Mouse (Mus musculus) neural tube, embryonic 12.5 days (tissue): ENCODE measurements around the gene Bmp6. TPM values are rescaled to one million over a fixed set of nuclear protein-coding genes. Genes with fewer than 3 reads are reported as not detected.

ENCODE experiments used
- ATAC-seq: fragments of 200-750 bp; cut with Nextera tagmentation; 2 replicates; pipeline ENCODE4 v1.8.0; 2017; ENCODE audit warnings: low read depth, mild to moderate bottlenecking, moderate TSS enrichment, moderate library complexity; ENCODE audit not compliant: low FRiP score
- H3K27ac ChIP-seq: fragments of 300-500 bp; sonication (generic); 2 replicates; pipeline ENCODE4 v1.5.1; 2016
- H3K27me3 ChIP-seq: fragments of 300-500 bp; sonication (generic); replicated peaks from 2 replicates; pipeline ENCODE4 v1.6.1; 2016; ENCODE audit warnings: mild to moderate bottlenecking
- H3K36me3 ChIP-seq: fragments of 300-500 bp; sonication (generic); 2 replicates; pipeline ENCODE4 v1.6.1; 2016; ENCODE audit warnings: mild to moderate bottlenecking
- H3K4me1 ChIP-seq: fragments of 300-500 bp; sonication (generic); 2 replicates; pipeline ENCODE4 v1.6.1; 2016
- H3K4me2 ChIP-seq: fragments of 300-500 bp; sonication (generic); replicated peaks from 2 replicates; pipeline ENCODE4 v1.6.1; 2016; ENCODE audit warnings: mild to moderate bottlenecking
- H3K4me3 ChIP-seq: fragments of 300-500 bp; sonication (generic); 2 replicates; pipeline ENCODE4 v1.5.1; 2016
- H3K9ac ChIP-seq: fragments of 300-500 bp; sonication (generic); 2 replicates; pipeline ENCODE4 v1.6.1; 2016; ENCODE audit warnings: mild to moderate bottlenecking
- H3K9me3 ChIP-seq: fragments of 300-500 bp; sonication (generic); 2 replicates; pipeline ENCODE4 v1.6.1; 2016; ENCODE audit warnings: mild to moderate bottlenecking
- WGBS: fragments of 180-500 bp; shearing (Covaris S2); methylation state at CpG from one replicate; pipeline ENCODE4 v1.1.7; 2016; 5-methylcytosine and 5-hydroxymethylcytosine counted together
- polyA plus RNA-seq: library from polyadenylated mRNA; unstranded; fragments of >200 nt; fragmentation: Nextera tagmentation; extraction: Ambion mirVana; gene quantifications from 2 replicates; pipeline ENCODE4 v1.2.1, GENCODE M21; 2016

The Bmp6 gene
- polyA plus RNA-seq, 1 experiment from 2014 or later: 2.6 TPM

DNA sequence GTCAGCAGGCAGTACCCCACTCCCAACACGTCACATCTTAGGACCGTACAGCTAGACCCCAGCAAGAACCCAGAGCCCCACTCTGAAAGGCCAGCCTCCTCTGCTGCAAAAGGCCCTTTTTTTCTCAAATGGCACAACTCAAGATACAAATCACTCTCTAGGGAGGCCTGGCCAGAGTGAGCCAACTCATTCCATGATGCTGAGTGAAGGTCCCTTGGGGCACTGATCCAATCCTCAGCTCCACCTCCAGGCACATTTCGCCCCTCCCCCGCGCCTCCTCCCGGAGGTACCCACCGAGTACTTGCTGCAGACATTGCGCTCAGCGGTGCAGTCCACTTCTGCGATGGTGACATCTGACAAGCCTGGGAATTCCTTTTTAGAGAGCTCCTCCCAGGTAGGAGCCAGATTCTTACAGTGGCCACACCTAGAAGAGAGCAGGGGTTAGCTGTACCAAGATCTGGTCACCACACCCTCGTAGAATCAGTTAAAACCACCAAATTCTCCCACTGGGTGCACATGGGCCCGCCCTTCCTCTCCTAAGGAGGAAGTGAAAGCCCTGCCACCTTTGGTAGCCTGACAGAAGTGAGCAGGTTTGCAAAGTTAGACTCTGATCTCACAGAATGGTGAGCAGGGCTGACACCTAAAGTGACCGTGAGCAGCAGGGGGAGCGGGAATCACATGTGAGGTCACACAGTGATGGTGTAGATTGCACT is 158.4 kb downstream of the Bmp6 start:
- no peak overlapping the region for H3K9ac ChIP-seq
- H3K9me3 ChIP-seq: no peaks in the 10 kb centered on the region
- ATAC-seq: no peak
- H3K27me3 ChIP-seq: no peaks in the 10 kb centered on the region
- H3K27ac ChIP-seq: no peak overlapping the region
- 92% methylated on average over 14 of the region's 14 CpGs for WGBS
- H3K4me3 ChIP-seq: no peak overlapping the region
- peaks cover 78% of the 10 kb centered on the region for H3K36me3 ChIP-seq
- H3K4me2 ChIP-seq: no peak overlapping the region
- H3K4me1 ChIP-seq: no peaks in the 10 kb centered on the region

DNA sequence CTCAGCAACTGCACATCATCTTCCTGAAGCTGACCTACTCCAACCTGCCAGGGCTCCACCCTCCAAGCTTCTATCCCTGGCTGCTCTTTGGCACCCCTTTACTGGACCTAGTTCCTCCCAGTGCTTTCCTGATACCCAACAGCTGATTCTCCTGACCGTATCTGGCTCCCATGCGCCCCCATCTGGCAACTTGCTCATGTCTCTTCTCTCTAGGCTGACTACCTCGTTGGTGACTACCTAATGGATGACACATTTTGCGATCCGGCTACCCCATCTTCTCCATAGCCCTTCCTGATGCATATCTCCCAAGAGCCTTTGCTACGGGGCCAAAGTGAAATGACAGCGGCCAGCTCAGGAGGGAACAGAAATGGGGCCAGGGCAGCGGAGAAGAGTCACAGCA is 161.4 kb downstream of the Bmp6 start:
- no peak overlapping the region for H3K4me3 ChIP-seq
- no peak for ATAC-seq
- no peaks in the 10 kb centered on the region for H3K9me3 ChIP-seq
- no peaks in the 10 kb centered on the region for H3K4me1 ChIP-seq
- WGBS: 84% methylated on average over 8 of the region's 8 CpGs
- H3K9ac ChIP-seq: no peak overlapping the region
- H3K27me3 ChIP-seq: no peaks in the 10 kb centered on the region
- peaks cover 67% of the 10 kb centered on the region for H3K36me3 ChIP-seq
- no peak overlapping the region for H3K27ac ChIP-seq
- H3K4me2 ChIP-seq: no peak overlapping the region

DNA sequence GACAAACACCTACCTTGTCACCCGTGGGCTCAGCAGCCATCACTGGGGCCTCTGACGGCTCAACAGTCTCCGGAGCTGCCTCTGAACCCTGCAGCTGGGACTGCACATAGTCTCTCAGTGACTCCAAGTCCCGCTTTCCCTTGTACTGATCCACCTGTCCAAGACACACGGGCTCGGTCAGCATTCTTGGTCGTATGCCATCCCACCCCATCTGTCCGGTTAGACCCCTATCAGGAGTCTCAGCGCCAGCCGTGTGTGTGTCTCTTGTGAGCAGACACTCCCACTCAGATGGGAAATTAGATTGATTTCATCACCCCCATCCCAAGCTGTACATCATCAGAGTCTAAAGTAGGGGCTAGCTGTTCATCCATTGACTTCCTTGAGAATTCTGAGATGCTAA is 162.0 kb downstream of the Bmp6 start:
- peaks cover 63% of the 10 kb centered on the region for H3K36me3 ChIP-seq
- H3K9me3 ChIP-seq: no peaks in the 10 kb centered on the region
- no peak overlapping the region for H3K9ac ChIP-seq
- no peak overlapping the region for H3K4me2 ChIP-seq
- H3K27ac ChIP-seq: no peak overlapping the region
- H3K27me3 ChIP-seq: no peaks in the 10 kb centered on the region
- ATAC-seq: no peak
- 95% methylated on average over 10 of the region's 10 CpGs for WGBS
- no peak overlapping the region for H3K4me3 ChIP-seq
- no peaks in the 10 kb centered on the region for H3K4me1 ChIP-seq

DNA sequence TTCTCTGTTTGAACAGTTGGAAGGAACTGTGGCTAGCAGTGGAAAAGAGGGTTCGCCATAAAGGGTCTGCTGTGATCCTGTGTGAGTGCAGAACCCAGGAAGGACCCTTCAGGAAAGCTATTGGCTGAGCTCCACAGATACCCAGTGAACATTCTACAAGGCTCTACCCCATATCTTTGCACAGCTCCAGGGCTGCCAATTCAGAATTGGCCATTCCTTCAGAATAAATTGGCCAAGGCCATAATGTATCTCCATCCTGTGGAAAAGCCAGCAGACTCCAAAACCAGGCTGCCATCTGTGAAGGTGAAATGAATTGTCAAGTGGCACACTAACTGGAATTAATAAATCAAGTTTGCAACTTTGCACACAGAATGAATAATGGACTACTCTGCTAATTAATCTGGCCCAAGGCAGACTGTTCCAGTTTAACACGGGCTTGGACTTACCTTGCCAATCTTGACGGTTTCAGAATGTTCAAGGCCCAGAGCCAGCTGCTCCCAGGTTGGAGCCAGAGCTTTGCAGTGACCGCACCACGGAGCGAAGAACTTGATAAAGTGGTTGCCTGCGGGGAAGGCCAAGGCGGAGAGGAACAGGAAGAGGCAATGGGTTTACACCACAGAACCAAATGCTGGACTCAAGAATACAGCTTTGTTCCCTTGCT is 164.9 kb downstream of the Bmp6 start:
- no peaks in the 10 kb centered on the region for H3K4me1 ChIP-seq
- WGBS: 90% methylated on average over 8 of the region's 8 CpGs
- H3K9me3 ChIP-seq: no peaks in the 10 kb centered on the region
- no peak for ATAC-seq
- H3K27me3 ChIP-seq: no peaks in the 10 kb centered on the region
- H3K4me3 ChIP-seq: no peak overlapping the region
- no peak overlapping the region for H3K4me2 ChIP-seq
- peaks cover 52% of the 10 kb centered on the region for H3K36me3 ChIP-seq
- H3K27ac ChIP-seq: no peak overlapping the region
- no peak overlapping the region for H3K9ac ChIP-seq

DNA sequence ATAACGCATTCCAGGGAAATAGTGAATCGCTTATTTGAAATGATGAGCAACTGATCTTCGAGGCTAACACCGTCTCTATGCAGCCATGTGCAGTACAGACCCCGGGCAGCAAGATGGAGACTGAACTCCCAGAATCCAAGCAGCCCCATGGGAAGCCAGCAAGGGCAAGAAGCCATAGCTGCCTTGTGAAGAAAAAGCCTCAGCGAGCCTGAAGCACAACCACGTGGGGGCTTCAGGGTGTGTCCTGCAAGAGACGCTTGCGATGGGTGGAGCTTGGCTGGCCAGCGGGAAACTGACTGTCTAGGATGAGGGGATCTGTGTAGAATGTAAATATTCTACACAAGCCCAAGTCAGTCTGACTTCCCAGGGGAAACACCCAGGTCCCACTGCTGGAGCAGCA is 167.1 kb downstream of the Bmp6 start:
- 90% methylated on average over 10 of the region's 10 CpGs for WGBS
- Histone ChIP-seq H3K27me3 (no peaks in the 10 kb centered on the region), H3K4me1 (no peaks in the 10 kb centered on the region), H3K27ac (no peak overlapping the region), H3K9me3 (no peaks in the 10 kb centered on the region), H3K4me3 (no peak overlapping the region), H3K36me3 (peaks cover 39% of the 10 kb centered on the region; the same call in 1 of the 2 replicates), H3K4me2 (no peak overlapping the region), H3K9ac (no peak overlapping the region)
- ATAC-seq: no peak

DNA sequence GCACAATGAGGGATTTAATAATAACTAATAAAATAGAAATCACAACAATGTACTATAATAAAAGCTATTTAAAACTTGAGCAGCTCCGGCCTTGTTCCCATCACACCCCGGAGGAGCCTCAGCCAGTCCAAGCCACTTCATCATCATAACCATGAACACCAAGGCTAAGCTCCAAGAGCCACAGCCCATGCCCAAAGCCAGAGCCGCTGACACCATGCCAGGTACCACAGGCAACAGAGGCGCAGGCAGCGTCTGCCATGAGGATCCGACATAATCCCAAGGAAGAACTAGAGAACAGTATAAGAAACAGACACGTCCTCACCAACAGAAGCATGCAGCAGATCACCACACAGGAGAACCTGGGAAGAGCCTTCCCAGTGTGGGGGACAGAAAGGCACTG is 169.0 kb downstream of the Bmp6 start:
- Histone ChIP-seq H3K4me3 (no peak overlapping the region), H3K9ac (no peak overlapping the region), H3K27me3 (no peaks in the 10 kb centered on the region), H3K9me3 (no peaks in the 10 kb centered on the region), H3K4me2 (no peak overlapping the region), H3K27ac (no peak overlapping the region), H3K4me1 (no peaks in the 10 kb centered on the region), H3K36me3 (peaks cover 52% of the 10 kb centered on the region)
- no peak for ATAC-seq
- WGBS: 95% methylated on average over 7 of the region's 7 CpGs

DNA sequence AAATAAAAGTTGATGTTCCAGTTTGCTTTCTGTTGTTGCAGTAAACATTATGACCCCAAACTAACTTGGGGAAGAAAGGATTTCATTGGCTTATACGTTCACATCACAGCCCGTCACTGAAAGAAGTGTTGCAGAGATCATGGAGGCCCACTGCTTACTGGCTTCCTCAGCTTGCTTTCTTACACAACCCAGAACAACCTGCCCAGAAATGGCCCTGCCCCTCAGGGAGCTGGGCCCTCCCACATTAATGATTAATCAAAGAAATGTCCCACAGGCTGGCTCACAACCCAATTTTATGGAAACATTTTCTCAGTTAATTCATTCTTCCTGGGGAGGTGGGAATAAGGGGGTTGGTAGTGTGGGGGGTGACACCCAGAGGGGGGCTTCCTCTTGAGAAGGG is 170.5 kb downstream of the Bmp6 start:
- no peak overlapping the region for H3K4me2 ChIP-seq
- H3K9me3 ChIP-seq: no peaks in the 10 kb centered on the region
- no peak for ATAC-seq
- H3K4me1 ChIP-seq: no peaks in the 10 kb centered on the region
- H3K4me3 ChIP-seq: no peak overlapping the region
- WGBS: 96% methylated on average over 2 of the region's 2 CpGs
- H3K27ac ChIP-seq: no peak overlapping the region
- peaks cover 58% of the 10 kb centered on the region for H3K36me3 ChIP-seq
- H3K27me3 ChIP-seq: no peaks in the 10 kb centered on the region
- H3K9ac ChIP-seq: no peak overlapping the region

DNA sequence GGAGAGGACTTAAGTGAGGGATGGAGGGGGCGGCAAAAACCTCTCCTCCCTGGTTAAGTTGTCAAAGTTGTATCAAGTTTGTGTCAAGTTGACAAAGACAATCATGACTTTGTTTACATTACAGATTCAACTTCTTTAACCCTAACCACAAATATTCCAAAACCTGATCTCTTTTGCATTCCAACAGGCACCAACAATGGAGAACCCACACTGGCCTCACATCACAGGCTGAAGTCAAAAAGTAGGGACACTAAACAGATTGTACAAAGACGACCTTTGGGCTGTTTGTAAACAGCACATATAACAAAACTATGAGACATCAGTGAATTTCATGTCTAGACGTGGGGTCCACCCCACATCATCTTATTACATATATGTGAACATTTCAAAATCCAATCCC is 170.9 kb downstream of the Bmp6 start:
- H3K9me3 ChIP-seq: no peaks in the 10 kb centered on the region
- no peak overlapping the region for H3K4me3 ChIP-seq
- 84% methylated on average over 3 of the region's 3 CpGs for WGBS
- H3K9ac ChIP-seq: no peak overlapping the region
- no peak overlapping the region for H3K4me2 ChIP-seq
- peaks cover 61% of the 10 kb centered on the region for H3K36me3 ChIP-seq
- H3K27me3 ChIP-seq: no peaks in the 10 kb centered on the region
- H3K27ac ChIP-seq: no peak overlapping the region
- no peaks in the 10 kb centered on the region for H3K4me1 ChIP-seq
- ATAC-seq: no peak

DNA sequence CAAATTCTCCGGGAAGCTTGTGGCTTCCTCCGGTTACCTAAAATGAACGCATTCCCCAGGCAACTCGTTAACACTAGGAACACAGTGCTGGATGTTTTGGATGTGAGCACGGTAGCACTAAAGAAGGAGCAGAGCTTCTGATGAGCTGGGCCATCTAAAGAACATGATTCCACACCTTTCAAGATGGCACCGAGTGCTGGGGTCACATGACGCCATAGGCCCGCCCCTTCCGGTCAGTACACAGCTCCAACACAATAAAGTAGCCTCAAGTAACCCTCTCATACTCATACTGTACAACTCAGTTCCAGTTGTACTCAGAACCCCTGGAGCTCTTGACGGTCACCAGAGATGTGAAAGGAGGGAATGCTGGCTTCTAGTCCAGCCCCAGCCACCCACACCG is 171.7 kb downstream of the Bmp6 start:
- 94% methylated on average over 11 of the region's 11 CpGs for WGBS
- Histone ChIP-seq H3K27me3 (no peaks in the 10 kb centered on the region), H3K4me1 (no peaks in the 10 kb centered on the region), H3K9me3 (no peaks in the 10 kb centered on the region), H3K36me3 (peaks cover 69% of the 10 kb centered on the region), H3K4me2 (no peak overlapping the region), H3K27ac (no peak overlapping the region), H3K9ac (no peak overlapping the region), H3K4me3 (no peak overlapping the region)
- no peak for ATAC-seq

DNA sequence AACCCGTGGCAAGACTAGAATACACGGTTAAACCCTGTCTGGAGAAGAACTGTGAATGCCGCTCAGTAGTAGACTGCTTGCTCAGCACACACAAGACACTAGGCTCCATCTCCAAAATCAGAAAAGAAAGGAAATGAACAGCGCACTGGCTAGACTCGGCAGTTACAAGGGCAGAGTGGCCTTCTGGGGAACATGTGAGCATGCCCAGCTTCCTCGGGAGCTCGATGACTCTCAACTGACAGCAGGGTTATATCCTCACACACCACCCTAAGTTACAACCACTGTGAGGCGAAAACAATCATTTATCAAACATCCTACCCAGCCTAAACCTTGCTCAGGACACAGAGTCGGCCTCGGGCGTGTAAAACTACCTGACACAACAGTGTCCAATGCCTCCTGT is 175.4 kb downstream of the Bmp6 start:
- no peak for ATAC-seq
- Histone ChIP-seq H3K4me2 (no peak overlapping the region), H3K9ac (no peak overlapping the region), H3K27ac (no peak overlapping the region), H3K4me1 (no peaks in the 10 kb centered on the region), H3K36me3 (peaks cover 68% of the 10 kb centered on the region), H3K9me3 (no peaks in the 10 kb centered on the region), H3K27me3 (no peaks in the 10 kb centered on the region), H3K4me3 (no peak overlapping the region)
- 93% methylated on average over 11 of the region's 11 CpGs for WGBS

DNA sequence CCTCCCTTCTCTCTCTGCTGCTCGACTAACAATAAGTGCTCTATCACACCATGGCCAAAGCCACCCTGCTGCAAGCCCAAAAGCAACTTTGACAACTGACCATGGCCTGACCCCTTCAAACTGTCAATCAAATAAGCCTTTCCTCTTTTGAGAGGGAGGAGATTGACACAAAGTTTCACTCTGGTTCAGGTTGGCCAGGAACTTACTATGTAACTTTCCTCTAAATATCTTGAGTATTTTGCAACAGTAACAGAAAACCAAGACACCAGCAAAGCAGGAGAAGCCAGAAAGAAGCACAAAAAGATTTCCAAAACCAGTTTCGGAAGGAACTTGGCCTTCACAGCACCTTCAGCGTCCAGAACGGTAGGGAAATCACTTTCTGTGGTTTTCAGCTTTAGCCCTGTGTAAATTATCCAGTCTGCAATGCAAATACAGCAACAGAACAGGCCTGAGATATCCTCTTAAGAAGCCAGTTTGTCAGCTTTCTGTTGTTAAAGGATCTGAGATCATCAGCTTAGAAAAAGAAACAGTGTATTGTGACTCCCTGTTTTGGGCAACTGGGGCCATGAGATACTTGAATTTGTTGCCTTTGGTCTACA is 177.2 kb downstream of the Bmp6 start:
- no peaks in the 10 kb centered on the region for H3K27me3 ChIP-seq
- peaks cover 11% of the 10 kb centered on the region for H3K4me1 ChIP-seq
- no peak overlapping the region for H3K9ac ChIP-seq
- whole genome bisulfite sequencing: 87% methylated on average over 4 of the region's 4 CpGs
- no peak for ATAC-seq
- H3K9me3 ChIP-seq: no peaks in the 10 kb centered on the region
- no peak overlapping the region for H3K4me2 ChIP-seq
- H3K27ac ChIP-seq: no peak overlapping the region
- H3K4me3 ChIP-seq: no peak overlapping the region
- peaks cover 59% of the 10 kb centered on the region for H3K36me3 ChIP-seq

DNA sequence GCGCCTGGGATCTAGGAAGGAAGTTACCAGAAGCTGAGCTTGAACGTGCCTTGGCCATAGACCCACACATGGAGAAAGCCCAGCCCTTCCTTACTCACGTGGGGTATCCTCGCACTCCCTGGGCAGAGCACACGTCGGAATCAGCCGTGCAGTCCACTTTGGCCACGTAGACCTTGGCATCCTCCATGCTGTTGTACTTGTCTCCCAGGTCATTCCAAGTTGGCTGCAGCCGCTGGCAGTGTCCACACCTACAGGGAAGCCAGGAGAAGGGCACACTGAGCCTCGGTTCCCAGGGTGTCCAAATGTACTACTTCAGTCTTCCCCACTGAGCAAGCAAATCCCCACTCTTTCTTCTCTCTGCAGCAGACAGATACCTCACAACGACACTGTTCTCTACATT is 178.3 kb downstream of the Bmp6 start:
- no peak overlapping the region for H3K9ac ChIP-seq
- H3K27me3 ChIP-seq: no peaks in the 10 kb centered on the region
- 93% methylated on average over 11 of the region's 11 CpGs for WGBS
- H3K27ac ChIP-seq: no peak overlapping the region
- peaks cover 14% of the 10 kb centered on the region for H3K4me1 ChIP-seq
- no peak for ATAC-seq
- H3K36me3 ChIP-seq: peaks cover 48% of the 10 kb centered on the region
- no peaks in the 10 kb centered on the region for H3K9me3 ChIP-seq
- H3K4me3 ChIP-seq: no peak overlapping the region
- no peak overlapping the region for H3K4me2 ChIP-seq

DNA sequence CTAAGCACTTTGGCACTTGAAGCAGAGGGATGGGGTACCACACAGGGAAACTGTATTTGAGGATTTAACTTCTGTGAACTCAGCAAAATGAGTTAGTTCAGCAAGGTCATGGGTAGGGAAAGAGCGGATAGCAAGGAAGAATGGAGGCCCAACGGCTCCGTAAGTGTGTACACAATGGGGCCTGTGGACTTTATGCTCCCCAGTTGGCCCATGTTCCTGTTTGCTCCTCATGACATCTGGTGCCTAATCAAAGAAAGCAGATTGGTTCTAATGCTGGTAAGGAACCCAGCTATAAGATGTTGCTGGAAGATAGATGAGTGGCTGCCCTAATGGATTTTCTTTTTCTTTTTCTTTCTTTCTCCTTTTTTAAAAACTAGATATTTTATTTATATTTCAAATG is 180.4 kb downstream of the Bmp6 start:
- ATAC-seq: no peak
- no peaks in the 10 kb centered on the region for H3K27me3 ChIP-seq
- no peak overlapping the region for H3K9ac ChIP-seq
- H3K36me3 ChIP-seq: peaks cover 30% of the 10 kb centered on the region
- no peak overlapping the region for H3K4me2 ChIP-seq
- no peak overlapping the region for H3K4me3 ChIP-seq
- H3K4me1 ChIP-seq: peaks cover 14% of the 10 kb centered on the region
- no peaks in the 10 kb centered on the region for H3K9me3 ChIP-seq
- no peak overlapping the region for H3K27ac ChIP-seq
- WGBS: 90% methylated on average over 3 of the region's 3 CpGs
